Mouse (Mus musculus) embryonic facial prominence, embryonic 11.5 days (tissue): ENCODE data around the gene Ptch2. TPM values are rescaled to one million over a fixed set of nuclear protein-coding genes. Genes with fewer than 3 reads are reported as not detected.

Experiments used
- ATAC-seq: fragments of 200-750 bp; cut with Nextera tagmentation; replicated peaks from 2 replicates; pipeline ENCODE4 v1.8.0; 2017; ENCODE audit warnings: low read depth; ENCODE audit not compliant: insufficient number of reproducible peaks, low FRiP score, low TSS enrichment
- DNase-seq: peaks from one replicate; pipeline ENCODE4 v3.0.0-alpha.2; 2015; ENCODE audit warnings: low spot score
- H3K27ac ChIP-seq: fragments of 300-500 bp; sonication (generic); replicated peaks from 2 replicates; pipeline ENCODE4 v1.5.1; 2014; ENCODE audit warnings: mild to moderate bottlenecking, low read depth, low read length, control low read depth
- H3K27me3 ChIP-seq: fragments of 300-500 bp; sonication (generic); 2 replicates; pipeline ENCODE4 v1.6.1; 2014; ENCODE audit warnings: mild to moderate bottlenecking, low read length, moderate library complexity, mixed read lengths; ENCODE audit not compliant: control insufficient read depth, insufficient read depth
- H3K36me3 ChIP-seq: fragments of 300-500 bp; sonication (generic); replicated peaks from 2 replicates; pipeline ENCODE4 v1.6.1; 2014; ENCODE audit warnings: low read depth, mild to moderate bottlenecking, low read length, moderate library complexity, mixed read lengths; ENCODE audit not compliant: control insufficient read depth, insufficient read depth
- H3K4me1 ChIP-seq: fragments of 300-500 bp; sonication (generic); 2 replicates; pipeline ENCODE4 v1.6.1; 2014; ENCODE audit warnings: low read length, mixed read lengths; ENCODE audit not compliant: control insufficient read depth, insufficient read depth
- H3K4me2 ChIP-seq: fragments of 300-500 bp; sonication (generic); 2 replicates; pipeline ENCODE4 v1.6.1; 2014; ENCODE audit warnings: low read depth, mild to moderate bottlenecking, control low read depth, low read length, moderate library complexity
- H3K4me3 ChIP-seq: fragments of 300-500 bp; sonication (generic); 2 replicates; pipeline ENCODE4 v1.5.1; 2014; ENCODE audit warnings: low read depth, low read length, control low read depth
- H3K9ac ChIP-seq: fragments of 300-500 bp; sonication (generic); replicated peaks from 2 replicates; pipeline ENCODE4 v1.6.1; 2014; ENCODE audit warnings: mild to moderate bottlenecking, control low read depth, low read length
- H3K9me3 ChIP-seq: fragments of 300-500 bp; sonication (generic); replicated peaks from 2 replicates; pipeline ENCODE4 v1.6.1; 2016; ENCODE audit warnings: mild to moderate bottlenecking, low read length, inconsistent platforms, mixed read lengths; ENCODE audit not compliant: control insufficient read depth
- WGBS: fragments of 180-500 bp; shearing (Covaris S2); extraction: QIAGEN DNeasy Blood & Tissue Kit; methylation state at CpG from one replicate; pipeline ENCODE4 v1.1.7; 2014; 5-methylcytosine and 5-hydroxymethylcytosine counted together
- polyA plus RNA-seq: library from polyadenylated mRNA; unstranded; fragments of >200 nt; fragmentation: Nextera tagmentation; extraction: Ambion mirVana; gene quantifications from 2 replicates; pipeline ENCODE4 v1.2.1, GENCODE M21; 2014

The Ptch2 gene
- polyA plus RNA-seq, 1 experiment from 2014 or later: 2.7 TPM

DNA sequence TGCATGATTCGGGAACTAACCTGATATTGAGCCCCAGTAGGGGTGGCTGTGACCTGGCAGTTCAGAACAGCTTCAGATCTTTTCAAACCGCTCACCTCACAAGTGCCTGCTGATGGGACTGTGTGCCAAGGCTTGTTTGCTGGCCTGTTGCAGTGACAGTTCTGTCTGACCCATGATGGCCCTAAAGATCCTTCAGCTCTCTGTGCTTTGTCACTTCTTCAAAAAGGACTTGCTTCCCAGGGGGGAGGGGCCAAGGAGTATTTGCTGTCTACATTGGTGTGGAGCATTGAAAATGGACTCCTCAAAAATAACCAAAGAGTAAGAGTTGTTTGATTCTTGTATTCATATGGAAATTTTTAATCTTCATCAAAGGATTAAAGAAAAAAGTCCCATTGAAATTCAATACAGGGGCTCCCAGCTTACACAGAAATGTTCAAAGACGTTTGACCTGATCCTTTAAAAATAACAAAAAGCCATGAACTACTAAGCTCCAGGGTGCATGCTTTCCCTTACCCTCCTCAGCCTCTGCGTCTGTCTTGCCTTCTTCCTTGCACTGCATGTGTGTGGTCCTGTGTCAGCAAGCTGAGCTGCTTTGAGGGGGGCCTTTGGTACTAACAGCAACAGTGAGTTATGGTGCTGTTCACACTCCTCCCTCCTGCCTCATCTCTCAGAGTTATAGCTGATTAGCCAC lies 33.0 kb upstream of the Ptch2 start:
- Histone ChIP-seq H3K9me3 (no peaks in the 10 kb centered on the region), H3K36me3 (peaks cover 4% of the 10 kb centered on the region), H3K9ac (no peak overlapping the region), H3K4me2 (no peak overlapping the region), H3K4me3 (no peak overlapping the region), H3K4me1 (no peaks in the 10 kb centered on the region; the same call in 1 of the 2 replicates), H3K27ac (no peak overlapping the region), H3K27me3 (no peaks in the 10 kb centered on the region)
- ATAC-seq: peak; percentile 56; the same call in 1 of the 2 replicates
- no peak for DNase-seq
- 58% methylated on average over 4 of the region's 4 CpGs for WGBS

DNA sequence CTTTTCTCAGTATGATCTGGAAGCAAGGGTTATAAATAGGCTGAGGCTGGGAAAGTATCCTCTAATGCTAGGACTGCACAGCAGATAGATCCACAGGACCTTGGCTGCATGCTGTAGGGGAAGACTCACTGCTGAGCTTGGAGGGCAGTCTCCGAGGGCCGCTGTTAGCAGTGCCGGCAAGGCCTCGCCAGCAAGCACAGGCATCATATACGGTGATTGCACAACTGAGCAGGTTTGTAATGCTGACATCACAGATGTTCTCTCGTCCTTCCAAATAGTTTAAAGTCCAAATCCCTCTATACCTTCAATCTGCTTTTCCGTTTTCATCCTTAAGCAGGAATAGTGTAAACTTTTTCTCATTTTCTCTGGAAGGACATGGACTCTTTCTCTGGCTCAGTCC lies 27.8 kb upstream of the Ptch2 start:
- Histone ChIP-seq H3K27ac (no peak overlapping the region), H3K9ac (no peak overlapping the region), H3K4me2 (no peak overlapping the region), H3K36me3 (peaks cover 13% of the 10 kb centered on the region), H3K4me3 (no peak overlapping the region), H3K27me3 (no peaks in the 10 kb centered on the region), H3K9me3 (no peaks in the 10 kb centered on the region), H3K4me1 (no peaks in the 10 kb centered on the region)
- 91% methylated on average over 7 of the region's 7 CpGs for WGBS
- ATAC-seq (no peak), DNase-seq (no peak)

DNA sequence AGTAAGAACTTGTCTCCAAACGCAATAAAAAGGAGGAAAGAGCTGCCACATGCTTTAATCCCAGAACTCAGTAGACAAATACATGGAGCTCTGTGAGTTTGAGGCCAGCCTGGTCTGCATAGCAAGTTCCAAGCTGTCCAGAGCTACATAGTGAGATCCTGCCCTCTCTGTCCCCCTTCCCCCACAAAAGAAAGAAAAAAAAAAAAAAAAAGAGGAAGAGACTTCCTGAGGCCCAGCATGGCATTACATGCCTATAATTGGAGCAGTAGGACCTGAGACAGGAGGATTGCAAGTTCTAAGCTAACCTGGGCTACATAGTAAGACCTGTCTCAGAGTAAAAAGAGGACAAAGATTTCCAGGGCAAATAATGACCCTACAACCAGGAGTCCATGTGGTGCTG lies 26.2 kb upstream of the Ptch2 start:
- 95% methylated on average over 1 of the region's 1 CpGs for WGBS
- ATAC-seq (no peak), DNase-seq (no peak)
- H3K27me3 ChIP-seq: no peaks in the 10 kb centered on the region
- no peak overlapping the region for H3K9ac ChIP-seq
- no peak overlapping the region for H3K4me2 ChIP-seq
- no peak overlapping the region for H3K27ac ChIP-seq
- H3K4me3 ChIP-seq: no peak overlapping the region
- peaks cover 13% of the 10 kb centered on the region for H3K36me3 ChIP-seq
- no peaks in the 10 kb centered on the region for H3K4me1 ChIP-seq
- H3K9me3 ChIP-seq: no peaks in the 10 kb centered on the region

DNA sequence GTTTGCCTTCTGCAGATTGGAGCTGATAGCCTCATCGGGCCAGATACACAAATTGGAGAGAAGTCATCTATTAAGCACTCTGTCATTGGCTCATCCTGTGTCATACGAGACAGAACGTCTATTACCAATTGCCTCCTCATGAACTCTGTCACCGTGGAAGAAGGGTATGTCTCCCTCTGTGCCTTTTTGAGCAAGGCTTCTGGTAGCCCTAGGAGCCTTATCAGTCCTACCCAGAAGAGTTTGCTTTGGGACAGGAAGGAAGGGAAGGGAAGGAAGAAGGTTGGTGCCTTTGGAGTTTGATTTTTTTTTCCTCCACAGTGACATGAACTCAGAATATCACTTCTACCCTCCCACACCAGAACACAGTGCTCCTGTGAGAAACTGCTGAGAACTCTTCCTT lies 25.3 kb upstream of the Ptch2 start:
- Histone ChIP-seq H3K27ac (no peak overlapping the region), H3K4me2 (no peak overlapping the region), H3K4me1 (no peaks in the 10 kb centered on the region), H3K4me3 (no peak overlapping the region), H3K9ac (no peak overlapping the region), H3K36me3 (peaks cover 10% of the 10 kb centered on the region), H3K27me3 (no peaks in the 10 kb centered on the region), H3K9me3 (no peaks in the 10 kb centered on the region)
- no peak for DNase-seq
- WGBS: 89% methylated on average over 4 of the region's 4 CpGs
- ATAC-seq: no peak

DNA sequence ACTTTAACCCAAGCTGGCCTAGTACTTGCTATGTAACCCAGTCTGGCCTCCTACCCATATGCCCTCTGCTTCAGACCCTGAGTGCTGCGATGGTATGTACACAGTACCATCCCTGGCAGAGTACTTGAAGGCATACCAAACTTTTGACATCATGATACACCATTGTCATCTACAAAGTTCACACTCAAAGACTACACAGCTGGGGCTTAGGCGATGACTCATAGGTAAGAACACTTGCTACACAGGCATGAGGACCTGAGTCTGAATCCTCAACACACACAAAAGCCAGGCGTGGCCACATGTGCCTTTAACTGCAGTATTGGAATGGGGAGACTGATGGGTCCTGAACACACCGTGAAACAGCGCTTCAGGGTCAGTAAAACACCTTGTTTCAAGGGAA lies 24.7 kb upstream of the Ptch2 start:
- Histone ChIP-seq H3K4me2 (no peak overlapping the region), H3K9ac (no peak overlapping the region), H3K27ac (no peak overlapping the region), H3K36me3 (peaks cover 10% of the 10 kb centered on the region; the same call in 1 of the 2 replicates), H3K9me3 (no peaks in the 10 kb centered on the region), H3K4me3 (no peak overlapping the region), H3K4me1 (no peaks in the 10 kb centered on the region), H3K27me3 (no peaks in the 10 kb centered on the region)
- ATAC-seq: no peak
- DNase-seq: no peak
- WGBS: 89% methylated on average over 5 of the region's 5 CpGs

DNA sequence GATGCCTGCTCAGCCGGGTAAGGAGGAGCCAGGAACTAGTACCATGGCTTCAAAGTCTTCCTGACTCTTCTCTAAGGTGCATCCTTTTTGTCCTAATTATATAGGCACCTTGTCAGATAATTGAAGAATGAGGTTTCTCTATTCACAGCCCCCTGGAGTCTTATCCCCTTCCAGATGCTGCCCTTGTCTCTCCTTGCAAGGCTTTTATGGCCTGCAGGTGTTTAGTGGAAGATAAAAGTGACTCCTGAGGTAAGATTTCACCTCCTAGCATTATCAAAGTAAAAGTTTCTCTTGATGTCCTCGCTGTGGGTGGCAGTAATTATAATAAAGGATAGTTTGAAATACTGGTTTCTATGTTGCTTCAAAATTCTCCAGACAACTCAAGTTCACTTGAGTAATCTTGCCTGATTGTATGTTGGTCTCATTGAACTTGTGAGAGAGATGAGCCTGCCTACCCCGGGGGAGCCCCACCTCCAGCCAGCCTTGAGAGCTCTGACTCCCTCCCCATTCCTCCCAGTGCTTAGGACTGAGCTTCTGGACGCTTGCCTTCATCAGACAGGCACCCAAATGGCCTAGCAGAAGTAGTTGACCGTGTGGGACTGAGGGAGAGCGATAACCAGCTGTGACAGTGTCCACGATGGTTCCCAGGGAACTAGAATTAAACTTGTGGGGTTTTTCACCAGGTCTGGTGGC lies 7.8 kb upstream of the Ptch2 start:
- Histone ChIP-seq H3K4me2 (no peak overlapping the region), H3K27me3 (no peaks in the 10 kb centered on the region), H3K36me3 (no peaks in the 10 kb centered on the region; the same call in 1 of the 2 replicates), H3K4me3 (no peak overlapping the region), H3K27ac (no peak overlapping the region), H3K9ac (no peak overlapping the region), H3K4me1 (no peaks in the 10 kb centered on the region), H3K9me3 (no peaks in the 10 kb centered on the region)
- DNase-seq (no peak), ATAC-seq (no peak)
- 78% methylated on average over 7 of the region's 7 CpGs for WGBS

GRCm38 (mm10) chr4:117090586-117090985 lies 5.3 kb upstream of the Ptch2 start:
- no peaks in the 10 kb centered on the region; the same call in 1 of the 2 replicates for H3K36me3 ChIP-seq
- H3K4me2 ChIP-seq: no peak overlapping the region
- ATAC-seq (no peak), DNase-seq (no peak)
- H3K4me1 ChIP-seq: no peaks in the 10 kb centered on the region
- no peak overlapping the region for H3K4me3 ChIP-seq
- no peak overlapping the region for H3K9ac ChIP-seq
- H3K9me3 ChIP-seq: no peaks in the 10 kb centered on the region
- no peaks in the 10 kb centered on the region for H3K27me3 ChIP-seq
- WGBS: 75% methylated on average over 7 of the region's 7 CpGs
- H3K27ac ChIP-seq: no peak overlapping the region

DNA sequence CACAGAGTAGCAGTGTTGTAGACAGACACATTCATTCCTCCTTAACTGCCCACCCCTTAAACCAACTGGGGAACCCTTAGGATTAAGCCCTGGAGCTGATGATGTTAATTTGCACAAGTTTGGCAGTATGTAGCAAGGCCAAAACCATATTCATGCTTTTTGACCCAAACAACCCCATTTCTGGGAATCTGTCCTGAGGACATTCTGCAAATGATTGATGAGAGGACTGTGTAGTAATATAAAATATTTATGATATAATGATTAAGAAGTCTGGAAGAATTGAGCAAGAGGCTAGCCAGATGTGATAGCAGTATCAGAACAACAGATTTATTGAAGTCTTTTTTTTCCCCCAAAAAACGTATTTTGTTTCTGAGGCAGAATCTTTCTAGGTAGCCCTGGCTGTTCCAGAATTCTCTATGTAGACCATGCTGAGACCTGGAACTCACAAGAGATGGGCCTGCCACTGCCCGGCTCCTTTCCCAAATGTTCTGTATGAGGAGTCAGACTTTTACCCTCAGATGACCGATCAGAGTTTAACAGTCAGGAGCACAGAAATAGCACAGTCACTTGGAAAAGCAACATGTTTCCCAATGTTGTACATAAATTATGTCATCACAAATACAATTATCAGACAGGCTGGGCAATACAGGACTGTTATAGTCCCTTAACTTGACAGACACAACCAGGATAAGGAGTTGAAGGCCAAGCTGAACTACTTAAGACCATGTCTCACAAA lies 1.1 kb upstream of the Ptch2 start:
- no peak for ATAC-seq
- Histone ChIP-seq H3K4me1 (no peaks in the 10 kb centered on the region; the same call in 1 of the 2 replicates), H3K9ac (no peak overlapping the region), H3K36me3 (no peaks in the 10 kb centered on the region), H3K4me2 (no peak overlapping the region), H3K27me3 (no peaks in the 10 kb centered on the region), H3K9me3 (no peaks in the 10 kb centered on the region), H3K4me3 (no peak overlapping the region), H3K27ac (no peak overlapping the region)
- DNase-seq: no peak
- 88% methylated on average over 3 of the region's 3 CpGs for WGBS
